Mouse (Mus musculus): ENCODE measurements around the gene Trim2.

DNA sequence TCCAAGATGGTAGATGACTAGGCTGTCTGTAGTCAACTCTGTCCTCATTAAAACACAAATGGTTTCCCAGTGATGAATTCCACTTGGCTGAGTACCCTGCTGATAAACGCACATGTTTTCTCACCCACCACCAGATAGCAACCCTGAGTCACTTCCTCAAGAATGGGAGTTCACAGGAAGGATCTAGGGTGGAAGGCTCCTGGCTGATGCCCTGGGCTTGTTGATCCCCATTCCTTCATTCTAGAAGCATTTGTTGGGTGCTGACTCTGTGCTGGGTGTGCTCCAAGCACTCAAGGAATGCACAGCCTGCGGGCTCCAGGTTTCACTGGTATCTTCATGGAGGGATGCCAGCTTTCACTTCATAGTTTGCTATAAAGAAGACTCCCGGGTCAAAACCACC lies 12.8 kb upstream of the Trim2 start:
- TF ChIP-seq CTCF (IDR thresholded peaks at IDR 0.05; ENCODE audit: control insufficient read depth, insufficient read depth, insufficient replicate concordance, low read depth, low read length) (no peak), POLR2A (IDR thresholded peaks at IDR 0.05; ENCODE audit: control insufficient read depth, low read depth, low read length) (no peak)

Data from testis, adult 2 months (tissue).